Mouse (Mus musculus): ENCODE results near the gene Lipn. TPM values are rescaled to one million over a fixed set of nuclear protein-coding genes. Genes with fewer than 3 reads are reported as not detected.

Lipn gene
- polyA plus RNA-seq, 1 experiment from 2014 or later = 1.2 TPM

DNA sequence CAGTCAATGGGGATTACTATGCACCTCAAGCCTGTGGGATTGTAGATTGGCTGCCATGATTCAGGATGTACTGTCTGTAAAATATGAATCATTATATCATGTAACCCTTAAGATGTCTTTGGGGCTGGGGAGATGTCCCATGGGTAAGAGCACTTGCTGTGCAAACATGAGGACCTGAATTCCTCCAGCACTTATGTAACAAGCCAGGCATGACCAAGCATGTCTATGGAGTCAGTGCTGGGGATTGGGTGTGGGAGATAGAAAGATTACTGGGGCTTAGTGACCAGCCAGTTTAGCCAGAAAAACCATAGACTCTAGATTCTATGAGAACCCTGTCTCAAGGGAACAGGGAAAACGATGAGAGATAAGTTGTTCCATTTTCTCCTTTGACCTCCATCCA is 51.9 kb downstream of the Lipn start:
- WGBS = 58% methylated on average over 1 of the region's 1 CpGs
- DNase-seq (ENCODE audit: low spot score) = no peak
- no peaks in the 10 kb centered on the region for H3K27me3 ChIP-seq (ENCODE audit: control insufficient read depth, insufficient read depth, low read length)
- no peak overlapping the region for H3K9ac ChIP-seq (ENCODE audit: low read length)
- 0 out of 2 replicates have a peak, but pooled peaks have one; percentile 42 for ATAC-seq (ENCODE audit: low FRiP score, low TSS enrichment)
- no peak overlapping the region for H3K4me3 ChIP-seq (ENCODE audit: low read depth, low read length)
- H3K4me2 ChIP-seq (replicated peaks; ENCODE audit: low read depth) = no peak overlapping the region
- H3K36me3 ChIP-seq (ENCODE audit: control insufficient read depth, insufficient read depth, low read length) = no peaks in the 10 kb centered on the region
- no peaks in the 10 kb centered on the region for H3K9me3 ChIP-seq (ENCODE audit: control insufficient read depth, low read length)
- H3K27ac ChIP-seq (replicated peaks) = no peak overlapping the region
- H3K4me1 ChIP-seq (replicated peaks; ENCODE audit: control insufficient read depth, insufficient read depth) = no peaks in the 10 kb centered on the region
- TF ChIP-seq EP300 (optimal IDR thresholded peaks at IDR 0.05) (peak; percentile 50), CTCF (IDR thresholded peaks at IDR 0.05; ENCODE audit: low read depth) (no peak)

DNA sequence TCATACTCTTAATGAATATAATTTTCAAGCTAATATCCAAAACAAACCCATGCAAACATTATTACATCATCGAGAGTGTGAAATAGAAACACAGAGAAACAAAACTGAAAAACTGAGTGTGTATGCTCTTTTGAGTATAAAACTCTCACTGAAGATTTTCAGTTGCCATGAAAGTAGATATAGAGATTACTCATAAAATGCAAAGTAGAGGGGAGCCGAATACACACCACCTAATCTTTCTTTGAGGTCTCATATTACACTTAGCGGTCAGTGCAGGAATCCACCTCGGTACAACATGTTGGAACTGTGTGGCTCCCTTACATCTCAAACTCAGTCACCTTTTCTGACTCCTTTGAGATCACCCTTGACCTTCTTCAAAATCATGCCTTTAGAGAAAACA is 52.5 kb downstream of the Lipn start:
- 0 out of 2 replicates have a peak overlapping the region, but pooled peaks have one; percentile 0 for H3K27ac ChIP-seq (replicated peaks)
- H3K4me1 ChIP-seq (replicated peaks; ENCODE audit: control insufficient read depth, insufficient read depth) = no peaks in the 10 kb centered on the region
- ATAC-seq (ENCODE audit: low FRiP score, low TSS enrichment) (no peak), DNase-seq (ENCODE audit: low spot score) (no peak)
- H3K9ac ChIP-seq (ENCODE audit: low read length) = no peak overlapping the region
- no peaks in the 10 kb centered on the region for H3K36me3 ChIP-seq (ENCODE audit: control insufficient read depth, insufficient read depth, low read length)
- TF ChIP-seq EP300 (optimal IDR thresholded peaks at IDR 0.05) (no peak), CTCF (IDR thresholded peaks at IDR 0.05; ENCODE audit: low read depth) (no peak)
- no peaks in the 10 kb centered on the region for H3K27me3 ChIP-seq (ENCODE audit: control insufficient read depth, insufficient read depth, low read length)
- no peak overlapping the region for H3K4me2 ChIP-seq (replicated peaks; ENCODE audit: low read depth)
- H3K9me3 ChIP-seq (ENCODE audit: control insufficient read depth, low read length) = no peaks in the 10 kb centered on the region
- no peak overlapping the region for H3K4me3 ChIP-seq (ENCODE audit: low read depth, low read length)
- WGBS = 63% methylated on average over 4 of the region's 4 CpGs

DNA sequence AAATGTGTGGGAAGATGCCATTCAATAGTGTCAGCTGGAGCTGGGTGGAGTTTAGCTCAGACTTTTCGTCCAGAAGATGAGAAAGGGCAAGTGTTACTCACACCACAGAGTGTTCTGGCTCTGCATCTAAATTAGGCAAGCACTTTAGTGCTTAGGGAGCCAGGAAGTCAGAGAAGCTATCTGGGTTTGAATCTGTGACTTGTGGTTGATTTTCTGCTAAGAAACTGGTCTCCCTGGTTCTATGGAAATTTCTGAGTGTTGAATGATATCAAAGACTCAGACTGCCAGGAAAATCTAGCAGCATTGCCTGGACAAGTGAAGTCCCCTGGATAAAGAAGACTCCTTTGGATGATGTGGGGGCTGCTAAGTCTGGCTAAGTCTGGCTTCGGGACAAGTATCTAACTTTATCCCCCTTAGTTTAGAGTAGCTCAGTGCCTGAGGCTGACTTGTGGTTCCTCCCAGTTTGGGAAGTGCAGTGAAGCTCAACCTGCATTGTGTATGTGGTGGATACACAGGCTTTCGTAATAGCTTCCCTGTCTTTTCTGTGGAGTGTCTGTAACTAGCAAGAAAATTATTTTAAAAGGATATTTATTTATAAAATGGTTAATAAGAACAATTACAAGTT is 53.1 kb downstream of the Lipn start:
- Histone ChIP-seq H3K4me2 (replicated peaks; ENCODE audit: low read depth) (no peak overlapping the region), H3K9me3 (ENCODE audit: control insufficient read depth, low read length) (no peaks in the 10 kb centered on the region), H3K4me1 (replicated peaks; ENCODE audit: control insufficient read depth, insufficient read depth) (no peaks in the 10 kb centered on the region), H3K4me3 (ENCODE audit: low read depth, low read length) (no peak overlapping the region), H3K9ac (ENCODE audit: low read length) (no peak overlapping the region), H3K27me3 (ENCODE audit: control insufficient read depth, insufficient read depth, low read length) (no peaks in the 10 kb centered on the region), H3K27ac (replicated peaks) (no peak overlapping the region), H3K36me3 (ENCODE audit: control insufficient read depth, insufficient read depth, low read length) (no peaks in the 10 kb centered on the region)
- DNase-seq (ENCODE audit: low spot score) (no peak), ATAC-seq (ENCODE audit: low FRiP score, low TSS enrichment) (no peak)
- TF ChIP-seq CTCF (IDR thresholded peaks at IDR 0.05; ENCODE audit: low read depth) = no peak
- no peak for TF ChIP-seq EP300 (optimal IDR thresholded peaks at IDR 0.05)
- WGBS = 52% methylated on average over 3 of the region's 3 CpGs

Small RNA genes lying within 50 kb of the gene (microRNA-seq; reads per million reads assigned to microRNA genes)
- not detected for gene Gm23334

Other genes with a start within 250 kb of the Lipn start
- gene Lipf, start 106.2 kb upstream of the Lipn start, polyA plus RNA-seq (2015; fragmentation: Nextera tagmentation; extraction: Ambion mirVana) = not detected in 2 replicates
- 34.4 and 35.0 TPM in 2 replicates for gene Lipk, start 59.1 kb upstream of the Lipn start, polyA plus RNA-seq (2015; fragmentation: Nextera tagmentation; extraction: Ambion mirVana)
- gene Lipm, start 33.6 kb downstream of the Lipn start, polyA plus RNA-seq (2015; fragmentation: Nextera tagmentation; extraction: Ambion mirVana) = 33.0 and 35.0 TPM in 2 replicates
- 16.3 and 17.4 TPM in 2 replicates for gene Ankrd22, start 98.7 kb downstream of the Lipn start, polyA plus RNA-seq (2015; fragmentation: Nextera tagmentation; extraction: Ambion mirVana)
- 13.0 and 13.1 TPM in 2 replicates for gene Stambpl1, start 124.9 kb downstream of the Lipn start, polyA plus RNA-seq (2015; fragmentation: Nextera tagmentation; extraction: Ambion mirVana)
- gene Acta2, start 188.2 kb downstream of the Lipn start, polyA plus RNA-seq (2015; fragmentation: Nextera tagmentation; extraction: Ambion mirVana) = 3,095 and 3,545 TPM in 2 replicates
- gene Fas, start 223.3 kb downstream of the Lipn start, polyA plus RNA-seq (2015; fragmentation: Nextera tagmentation; extraction: Ambion mirVana) = 8.3 and 9.0 TPM in 2 replicates